Mouse (Mus musculus) embryo, embryonic 10.5 days (tissue): Measurements from ENCODE around the gene Etl4.

Experiments
- DNase-seq: peaks from one replicate; pipeline ENCODE4 v3.0.0-alpha.2; 2015; ENCODE audit warnings: low spot score

Gene Etl4

GRCm38 (mm10) chr2:20763511-20764212 is 854.1 kb downstream of the Etl4 start:
- DNase-seq: no peak

DNA sequence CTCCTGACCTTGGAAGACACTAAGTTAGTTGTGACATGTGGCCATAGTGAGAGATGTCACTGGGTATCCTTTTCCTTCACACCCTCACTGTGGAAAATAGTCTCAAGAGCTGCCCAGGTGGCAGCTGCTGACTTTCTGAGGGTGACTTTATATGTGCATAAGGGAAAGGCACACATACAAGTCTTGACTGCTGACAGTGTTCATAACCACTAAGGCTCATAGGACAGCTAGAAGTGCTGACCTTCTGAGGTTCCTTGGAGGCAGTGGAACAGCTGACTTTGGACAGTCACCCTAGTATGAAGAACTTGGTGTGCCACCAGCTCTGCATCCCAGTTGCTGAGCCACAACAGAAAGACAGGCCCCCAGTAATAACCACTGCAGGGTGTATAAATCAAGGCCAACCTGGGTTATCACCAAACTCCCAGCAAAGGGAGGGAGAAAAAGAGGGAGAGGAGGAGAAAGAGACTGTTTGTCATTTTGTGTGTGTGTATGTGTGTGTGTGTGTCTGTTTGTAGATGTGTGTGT is 855.0 kb downstream of the Etl4 start:
- DNase-seq: no peak

GRCm38 (mm10) chr2:20768681-20769080 is 859.1 kb downstream of the Etl4 start:
- DNase-seq: peak; percentile 55

- DNase-seq: no peak
These were observed 860.6 kb downstream of the Etl4 start for GRCm38 (mm10) chr2:20770171-20770570.

DNA sequence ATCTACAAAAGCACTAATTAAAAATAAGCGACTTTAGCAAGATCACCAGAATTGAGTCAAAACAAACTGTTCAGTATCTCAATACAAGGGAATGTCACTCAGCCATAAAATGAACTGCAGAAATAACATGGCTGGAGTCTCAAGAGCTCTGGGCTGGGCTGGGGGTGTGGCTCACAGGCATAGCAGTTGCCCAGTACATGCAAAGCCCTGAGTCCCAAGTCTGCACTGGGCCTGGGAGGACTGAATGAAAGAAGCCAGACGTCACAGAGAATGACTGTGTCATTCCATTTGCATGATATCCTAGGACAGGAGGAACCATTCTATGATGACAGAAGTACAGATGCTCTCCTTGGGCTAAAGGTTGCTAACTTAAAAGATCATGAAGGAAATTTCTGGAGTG is 864.9 kb downstream of the Etl4 start:
- DNase-seq: no peak

DNA sequence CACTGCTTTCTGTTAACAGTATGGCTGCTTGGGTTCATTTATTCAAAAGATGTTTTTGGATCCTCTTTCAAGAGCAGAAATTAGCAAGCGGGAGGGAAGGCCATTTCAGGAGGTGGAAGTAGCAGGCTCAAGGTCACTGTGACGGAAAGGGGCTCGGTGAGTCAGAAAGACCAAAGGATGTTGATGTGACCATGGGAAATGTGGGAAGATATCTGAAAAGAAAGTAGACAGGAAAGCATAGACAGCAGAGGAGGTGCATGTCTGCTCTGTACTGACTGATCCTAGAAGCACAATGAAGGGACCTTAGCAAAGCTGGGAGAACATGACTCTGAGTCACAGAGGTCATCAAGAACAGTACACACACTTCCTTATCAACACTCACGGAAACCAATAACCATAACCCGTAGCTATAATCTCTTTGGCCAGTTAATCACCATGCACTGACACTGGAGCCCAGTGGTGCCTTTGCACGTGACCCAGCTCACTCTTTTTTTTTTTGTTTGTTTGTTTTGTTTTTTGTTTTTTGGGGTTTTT is 866.7 kb downstream of the Etl4 start:
- no peak for DNase-seq

GRCm38 (mm10) chr2:20777931-20778330 is 868.4 kb downstream of the Etl4 start:
- peak; percentile 54 for DNase-seq

GRCm38 (mm10) chr2:20779484-20780381 is 870.2 kb downstream of the Etl4 start:
- DNase-seq: peak; percentile 82

- no peak for DNase-seq
These were observed 891.8 kb downstream of the Etl4 start for GRCm38 (mm10) chr2:20801236-20801890.

- no peak for DNase-seq
These were observed 901.9 kb downstream of the Etl4 start for GRCm38 (mm10) chr2:20811506-20811905.

GRCm38 (mm10) chr2:20813986-20814385 is 904.4 kb downstream of the Etl4 start:
- peak; percentile 18 for DNase-seq

GRCm38 (mm10) chr2:20818226-20818625 is 908.6 kb downstream of the Etl4 start:
- no peak for DNase-seq

DNA sequence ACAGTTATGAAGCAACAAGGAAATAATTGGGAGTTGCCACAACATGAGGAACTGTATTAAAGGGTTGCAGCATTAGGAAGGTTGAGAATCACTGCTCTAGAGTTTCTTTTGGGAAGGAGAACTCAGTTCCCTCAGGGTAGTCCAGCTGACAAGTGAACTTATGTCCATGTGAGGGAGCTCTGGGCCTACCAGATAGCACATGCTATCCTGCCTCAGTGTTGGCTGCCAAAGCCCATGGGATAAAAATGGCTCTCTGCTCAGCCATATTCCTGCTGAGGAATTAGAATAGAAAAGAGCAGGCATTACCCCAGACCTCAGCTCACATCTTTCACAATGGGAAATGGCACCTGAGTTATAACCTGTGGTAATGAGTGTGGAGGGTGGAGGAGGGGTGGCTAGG is 916.7 kb downstream of the Etl4 start:
- DNase-seq: no peak

GRCm38 (mm10) chr2:20830882-20831281 is 921.3 kb downstream of the Etl4 start:
- DNase-seq: no peak

DNA sequence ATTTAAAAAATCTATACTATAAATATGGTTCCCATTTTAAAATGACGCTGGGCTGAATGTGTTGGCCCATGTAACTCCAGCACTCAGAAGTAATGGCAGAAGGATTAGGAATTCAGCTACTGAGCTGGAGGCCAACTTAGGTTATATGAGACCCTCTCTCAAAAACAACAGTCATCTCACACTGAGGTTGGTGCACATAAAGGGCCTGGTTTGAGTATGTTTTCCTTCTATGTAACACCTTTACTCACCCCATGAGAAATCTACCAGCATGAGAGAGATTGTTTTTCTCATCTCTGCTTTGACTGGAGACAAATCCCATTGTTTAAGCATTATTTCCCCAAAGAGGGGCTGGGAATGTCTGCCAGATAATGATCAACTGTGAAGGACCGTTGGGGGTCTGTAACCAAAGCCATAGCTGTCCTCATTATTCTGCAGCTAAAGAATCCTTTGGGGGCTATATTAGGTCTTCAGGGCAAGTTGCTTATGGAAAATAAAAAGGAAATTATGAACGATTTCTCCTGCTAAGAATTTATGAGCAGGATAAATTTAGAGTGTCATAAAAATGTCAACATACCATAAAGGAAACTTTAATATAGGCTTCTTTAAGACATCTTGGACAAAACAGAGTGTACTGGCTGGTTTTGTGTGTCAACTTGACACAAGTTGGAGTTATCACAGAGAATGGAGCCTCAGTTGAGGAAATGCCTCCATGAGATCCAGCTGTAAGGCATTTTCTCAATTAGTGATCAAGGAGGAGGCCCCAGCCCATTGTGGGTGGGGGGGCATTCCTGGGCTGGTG is 922.2 kb downstream of the Etl4 start:
- no peak for DNase-seq

DNA sequence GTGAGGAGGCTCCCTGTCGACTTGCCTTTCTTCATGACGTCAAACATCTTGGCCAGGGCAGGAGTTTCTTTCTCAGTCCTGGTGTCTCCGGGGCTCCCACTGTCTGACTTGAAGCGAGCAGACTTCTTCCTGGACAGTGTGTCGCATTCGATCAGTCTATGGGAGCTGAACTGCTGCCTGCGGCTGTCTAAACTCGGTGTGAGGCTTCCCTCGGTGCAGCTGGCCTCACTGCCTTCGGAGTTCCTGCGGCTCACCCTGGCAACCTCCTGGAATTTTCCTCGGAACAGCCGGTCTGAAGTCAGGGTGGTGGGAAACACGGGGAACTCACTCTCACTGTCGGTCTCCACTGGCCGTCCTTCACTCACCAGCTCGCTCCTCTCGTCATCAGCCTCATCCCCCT is 939.8 kb downstream of the Etl4 start:
- DNase-seq: no peak
